Mouse (Mus musculus) CH12.LX (cell line): Measurements from ENCODE around the gene Tgm2. TPM values are rescaled to one million over a fixed set of nuclear protein-coding genes. Genes with fewer than 3 reads are reported as not detected.

Experiments
- DNase-seq: peaks from one replicate; pipeline ENCODE4 v3.0.0-alpha.2; 2013; ENCODE audit errors: extremely low read depth
- H3K27ac ChIP-seq: 2 replicates; pipeline ENCODE4 v1.5.1; 2012; ENCODE audit warnings: low read depth, mild to moderate bottlenecking, control low read depth, moderate library complexity; ENCODE audit not compliant: insufficient read depth
- H3K27me3 ChIP-seq: replicated peaks from 2 replicates; pipeline ENCODE3; 2012; ENCODE audit warnings: inconsistent platforms
- H3K36me3 ChIP-seq, 2 experiments: replicated peaks in 1 of 2; 2 replicates each; pipeline versions ENCODE3 to v1.6.1; 2012; ENCODE audit warnings: inconsistent platforms in 1 of 2, low read length in 1 of 2, mild to moderate bottlenecking in 1 of 2, mixed read lengths in 1 of 2, moderate library complexity in 1 of 2; ENCODE audit not compliant: control insufficient read depth in 1 of 2, insufficient read depth in 1 of 2
- H3K4me1 ChIP-seq, 2 experiments: 2 replicates each; pipeline ENCODE4 v1.6.1; 2012; ENCODE audit warnings: inconsistent platforms in 1 of 2, moderate library complexity in 1 of 2; ENCODE audit not compliant: insufficient read depth in 2 of 2, control insufficient read depth in 1 of 2
- H3K4me2 ChIP-seq: 2 replicates; pipeline ENCODE4 v1.6.1; 2012; ENCODE audit warnings: low read depth, mild to moderate bottlenecking, control low read depth; ENCODE audit not compliant: poor library complexity, insufficient read depth, severe bottlenecking
- H3K4me3 ChIP-seq, 3 experiments: fragments of 150-350 bp in 1 of 3; sonication (generic) in 1 of 3; replicated peaks in 1 of 3; 2 replicates each; pipeline versions ENCODE3 to v1.5.1; 2011 to 2012; ENCODE audit warnings: low read depth in 2 of 3, low read length in 2 of 3, mild to moderate bottlenecking in 2 of 3, moderate library complexity in 2 of 3, control low read depth in 1 of 3, improper control_type of control experiment in 1 of 3, inconsistent platforms in 1 of 3, mixed read lengths in 1 of 3; ENCODE audit not compliant: poor library complexity in 1 of 3
- H3K79me2 ChIP-seq: replicated peaks from 2 replicates; pipeline ENCODE4 v1.6.1; 2012; ENCODE audit warnings: mild to moderate bottlenecking, moderate library complexity; ENCODE audit not compliant: control insufficient read depth, poor library complexity, insufficient read depth, severe bottlenecking; ENCODE audit errors: extremely low read depth
- H3K9ac ChIP-seq: 2 replicates; pipeline ENCODE4 v1.6.1; 2012; ENCODE audit warnings: low read depth, mild to moderate bottlenecking, control low read depth, moderate library complexity; ENCODE audit not compliant: insufficient read depth
- H3K9me3 ChIP-seq: replicated peaks from 2 replicates; pipeline ENCODE3; 2012; ENCODE audit warnings: low read length, inconsistent platforms, mixed read lengths
- BHLHE40 ChIP-seq: IDR thresholded peaks from 2 replicates; pipeline ENCODE4 v1.6.1; 2011; ENCODE audit warnings: mild to moderate bottlenecking, low read depth, low read length, improper control_type of control experiment
- CHD2 ChIP-seq: IDR thresholded peaks from 2 replicates; pipeline ENCODE4 v1.6.1; 2011; ENCODE audit warnings: low read length, improper control_type of control experiment
- CTCF ChIP-seq, 2 experiments: IDR thresholded peaks in 1 of 2; conservative IDR thresholded peaks in 1 of 2; 2 replicates each; pipeline ENCODE4 v1.5.1; 2011 to 2012; ENCODE audit warnings: low read depth in 2 of 2, low read length in 2 of 2, improper control_type of control experiment in 1 of 2, inconsistent platforms in 1 of 2, mild to moderate bottlenecking in 1 of 2, moderate library complexity in 1 of 2
- E2F4 ChIP-seq: IDR thresholded peaks from 2 replicates; pipeline ENCODE4 v1.6.1; 2011; ENCODE audit warnings: low read depth, low read length, improper control_type of control experiment; ENCODE audit not compliant: insufficient replicate concordance
- ELF1 ChIP-seq: IDR thresholded peaks from 2 replicates; pipeline ENCODE4 v1.6.1; 2014; ENCODE audit warnings: low read depth, mild to moderate bottlenecking, inconsistent platforms, low read length, improper control_type of control experiment
- EP300 ChIP-seq: IDR thresholded peaks from 2 replicates; pipeline ENCODE4 v1.6.1; 2011; ENCODE audit warnings: low read length, improper control_type of control experiment
- ETS1 ChIP-seq: conservative IDR thresholded peaks from 2 replicates; pipeline ENCODE4 v1.6.1; 2012; ENCODE audit warnings: low read depth, mild to moderate bottlenecking, inconsistent platforms, low read length, improper control_type of control experiment, moderate library complexity
- GABPA ChIP-seq: IDR thresholded peaks from 2 replicates; pipeline ENCODE4 v1.6.1; 2012; ENCODE audit warnings: low read depth, low read length, improper control_type of control experiment, inconsistent platforms; ENCODE audit not compliant: insufficient replicate concordance
- HCFC1 ChIP-seq: IDR thresholded peaks from 2 replicates; pipeline ENCODE4 v1.6.1; 2012; ENCODE audit warnings: low read depth, mild to moderate bottlenecking, inconsistent platforms, low read length, improper control_type of control experiment
- IRF4 ChIP-seq: IDR thresholded peaks from 2 replicates; pipeline ENCODE4 v1.6.1; 2014; ENCODE audit warnings: low read depth, mild to moderate bottlenecking, inconsistent platforms, low read length, improper control_type of control experiment
- JUN ChIP-seq: IDR thresholded peaks from 2 replicates; pipeline ENCODE4 v1.6.1; 2011; ENCODE audit warnings: low read depth, mild to moderate bottlenecking, low read length, improper control_type of control experiment, moderate library complexity; ENCODE audit not compliant: insufficient read depth
- KAT2A ChIP-seq: IDR thresholded peaks from 2 replicates; pipeline ENCODE4 v1.6.1; 2012; ENCODE audit warnings: low read length, improper control_type of control experiment, inconsistent platforms; ENCODE audit not compliant: insufficient replicate concordance
- MAFK ChIP-seq: IDR thresholded peaks from 2 replicates; pipeline ENCODE4 v1.6.1; 2011; ENCODE audit warnings: low read length, improper control_type of control experiment; ENCODE audit not compliant: insufficient replicate concordance
- MAX ChIP-seq: IDR thresholded peaks from 2 replicates; pipeline ENCODE4 v1.6.1; 2011; ENCODE audit warnings: low read length, improper control_type of control experiment
- MAZ ChIP-seq: IDR thresholded peaks from 2 replicates; pipeline ENCODE4 v1.6.1; 2012; ENCODE audit warnings: low read depth, mild to moderate bottlenecking, inconsistent platforms, low read length, improper control_type of control experiment, moderate library complexity
- MEF2A ChIP-seq: IDR thresholded peaks from 2 replicates; pipeline ENCODE4 v1.6.1; 2014; ENCODE audit warnings: low read depth, mild to moderate bottlenecking, inconsistent platforms, low read length, improper control_type of control experiment, borderline replicate concordance
- MXI1 ChIP-seq: IDR thresholded peaks from 2 replicates; pipeline ENCODE4 v1.6.1; 2011; ENCODE audit warnings: mild to moderate bottlenecking, low read depth, low read length, improper control_type of control experiment
- MYC ChIP-seq: IDR thresholded peaks from 2 replicates; pipeline ENCODE4 v1.6.1; 2011; ENCODE audit warnings: low read depth, mild to moderate bottlenecking, improper control_type of control experiment, low read length
- PAX5 ChIP-seq: IDR thresholded peaks from 2 replicates; pipeline ENCODE4 v1.6.1; 2012; ENCODE audit warnings: low read length, inconsistent platforms, mixed read lengths
- POLR2AphosphoS2 ChIP-seq: IDR thresholded peaks from 2 replicates; pipeline ENCODE4 v1.6.1; 2011; ENCODE audit warnings: low read depth, low read length, improper control_type of control experiment
- RCOR1 ChIP-seq: conservative IDR thresholded peaks from 2 replicates; pipeline ENCODE4 v1.6.1; 2012; ENCODE audit warnings: low read depth, mild to moderate bottlenecking, inconsistent platforms, low read length, improper control_type of control experiment
- SIN3A ChIP-seq: IDR thresholded peaks from 2 replicates; pipeline ENCODE4 v1.6.1; 2012; ENCODE audit warnings: low read length, improper control_type of control experiment, inconsistent platforms
- TBP ChIP-seq: conservative IDR thresholded peaks from 2 replicates; pipeline ENCODE4 v1.6.1; 2011; ENCODE audit warnings: low read depth, low read length, improper control_type of control experiment
- TCF12 ChIP-seq: IDR thresholded peaks from 2 replicates; pipeline ENCODE4 v1.6.1; 2014; ENCODE audit warnings: low read depth, mild to moderate bottlenecking, inconsistent platforms, low read length, improper control_type of control experiment
- UBTF ChIP-seq: IDR thresholded peaks from 2 replicates; pipeline ENCODE4 v1.6.1; 2012; ENCODE audit warnings: low read depth, mild to moderate bottlenecking, inconsistent platforms, low read length, improper control_type of control experiment, moderate library complexity
- USF1 ChIP-seq: IDR thresholded peaks from 2 replicates; pipeline ENCODE4 v1.6.1; 2014; ENCODE audit warnings: low read depth, mild to moderate bottlenecking, inconsistent platforms, low read length, improper control_type of control experiment
- USF2 ChIP-seq: conservative IDR thresholded peaks from 2 replicates; pipeline ENCODE4 v1.6.1; 2011; ENCODE audit warnings: low read depth, low read length, improper control_type of control experiment
- ZC3H11A ChIP-seq: IDR thresholded peaks from 2 replicates; pipeline ENCODE4 v1.6.1; 2012; ENCODE audit warnings: low read depth, mild to moderate bottlenecking, inconsistent platforms, low read length, improper control_type of control experiment
- ZKSCAN1 ChIP-seq: IDR thresholded peaks from 2 replicates; pipeline ENCODE4 v1.6.1; 2012; ENCODE audit warnings: low read depth, inconsistent platforms, low read length, improper control_type of control experiment, borderline replicate concordance
- ZMIZ1 ChIP-seq: IDR thresholded peaks from 2 replicates; pipeline ENCODE4 v1.6.1; 2012; ENCODE audit warnings: low read depth, mild to moderate bottlenecking, inconsistent platforms, low read length, improper control_type of control experiment
- ZNF384 ChIP-seq: IDR thresholded peaks from 2 replicates; pipeline ENCODE4 v1.6.1; 2012; ENCODE audit warnings: low read depth, low read length, improper control_type of control experiment, inconsistent platforms
- dilution Hi-C: fragments of 300-500 bp; cut with MboI; formaldehyde crosslinking; loops from 2 replicates; pipeline ENCODE4 v1.14.3; 2020; ENCODE audit warnings: low sequenced_read_pairs; ENCODE audit not compliant: extremely low pct_unique_long_range_greater_than_20kb, extremely low pct_ligation_motif_present
- in situ Hi-C: fragments of 300-500 bp; cut with MboI; formaldehyde crosslinking; loops from 3 replicates; pipeline ENCODE4 v1.14.3; 2019; ENCODE audit warnings: low sequenced_read_pairs, low pct_ligation_motif_present, low pct_unique_long_range_greater_than_20kb, mixed read lengths
- polyA plus RNA-seq: library from polyadenylated mRNA; unstranded; fragments of >175 nt; gene quantifications from 2 replicates; pipeline ENCODE4 v1.2.1, GENCODE M21; 2012; ENCODE audit warnings: low read depth; ENCODE audit not compliant: insufficient read length
- total RNA-seq, 2 experiments: library from RNA; depleted of rRNA; stranded (reverse); fragments of 300-350 nt in 1 of 2; fragments of >200 nt in 1 of 2; gene quantifications; 2 replicates each; pipeline ENCODE4 v1.2.3; 2012 to 2014

Tgm2 gene
- total and polyA plus RNA-seq, 3 experiments: 0.08 to 0.50 (median 0.21) TPM

GRCm38 (mm10) chr2:158166628-158167027, 20.4 kb upstream of the Tgm2 start:
- dilution Hi-C loops: no loop called here

DNA sequence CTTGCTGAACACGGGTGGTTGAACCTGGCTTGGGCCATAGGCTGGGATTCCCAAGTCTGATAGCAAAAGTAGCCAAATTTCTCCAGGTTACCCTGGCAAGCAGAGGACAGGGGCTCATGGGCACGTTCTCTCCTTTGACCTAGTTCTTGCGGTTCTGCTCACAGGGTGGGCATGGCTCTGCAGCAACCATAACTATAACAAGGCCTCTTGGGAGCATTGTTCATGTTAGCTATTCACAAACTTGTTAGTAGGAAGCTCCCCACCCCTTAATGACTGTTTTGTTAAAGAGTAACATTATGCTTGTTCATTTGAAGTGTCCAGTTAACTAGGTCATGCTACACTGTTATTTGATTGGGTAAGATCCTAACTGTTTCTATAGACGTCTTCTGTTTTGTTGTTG, 19.5 kb upstream of the Tgm2 start:
- no peak overlapping the region for H3K27ac ChIP-seq
- no peak overlapping the region for H3K4me3 ChIP-seq
- in situ Hi-C loops: no loop called here
- H3K9me3 ChIP-seq: no peaks in the 10 kb centered on the region
- H3K27me3 ChIP-seq: peaks cover 21% of the 10 kb centered on the region
- H3K4me1 ChIP-seq: peaks cover 10 to 30% of the 10 kb centered on the region in 2 experiments
- dilution Hi-C loops: no loop called here
- no peak overlapping the region for H3K4me2 ChIP-seq
- no peak for TF ChIP-seq ZKSCAN1
- no peak for TF ChIP-seq PAX5
- TF ChIP-seq MEF2A: no peak
- no peak for TF ChIP-seq HCFC1
- TF ChIP-seq, all 38 proteins: peak for 0
- H3K9ac ChIP-seq: no peak overlapping the region
- DNase-seq: no peak
- H3K79me2 ChIP-seq: no peaks in the 10 kb centered on the region
- H3K36me3 ChIP-seq: no peaks in the 10 kb centered on the region

More at GRCm38 (mm10) chr2:158166628-158167027, 20.4 kb upstream of the Tgm2 start:
- Histone ChIP-seq H3K9me3 (peaks cover 3% of the 10 kb centered on the region), H3K4me3 (peak overlapping the region; percentile 17 to 42 (median 17)), H3K79me2 (no peaks in the 10 kb centered on the region), H3K4me2 (peak overlapping the region; percentile 62), H3K27ac (no peak overlapping the region), H3K9ac (no peak overlapping the region), H3K27me3 (peaks cover 25% of the 10 kb centered on the region), H3K4me1 (peaks cover 10 to 25% of the 10 kb centered on the region in 2 experiments), H3K36me3 (no peaks in the 10 kb centered on the region)
- in situ Hi-C loops: no loop called here
- peak; percentile 84 for DNase-seq
- TF ChIP-seq MAZ (no peak), ELF1 (peak; percentile 89), EP300 (peak; percentile 84), ETS1 (peak; percentile 88), ZNF384 (no peak), TBP (no peak), ZC3H11A (no peak), UBTF (no peak), KAT2A (no peak), ZMIZ1 (no peak), TCF12 (peak; percentile 81), E2F4 (0 out of 2 replicates have a peak, but pooled peaks have one; percentile 1), BHLHE40 (peak; percentile 87), MEF2A (0 out of 2 replicates have a peak, but pooled peaks have one; percentile 2), USF2 (no peak), SIN3A (peak; percentile 66; the same call in 1 of the 2 replicates), USF1 (no peak), IRF4 (peak; percentile 83), MAX (peak; percentile 13; the same call in 1 of the 2 replicates), RCOR1 (peak; percentile 58; the same call in 1 of the 2 replicates), CTCF (conservative IDR thresholded peaks at IDR 0.05 in 1 of 2, IDR thresholded peaks at IDR 0.05 in 1 of 2; ENCODE audit: low read depth in 2 of 2, low read length in 2 of 2) (no peak), GABPA (no peak), JUN (no peak), HCFC1 (peak; percentile 33), CHD2 (peak; percentile 51; the same call in 1 of the 2 replicates), MAFK (peak; percentile 84), MXI1 (peak; percentile 55), MYC (no peak; the same call in 1 of the 2 replicates), POLR2AphosphoS2 (no peak)
